Mouse (Mus musculus) splenic B cell, adult 2 months (primary cell): ENCODE measurements around the gene Ucp2.

Experiments used
- DNase-seq: peaks from one replicate; pipeline ENCODE4 v3.0.0-alpha.2; 2011; ENCODE audit warnings: low read depth, low spot score
- H3K27me3 ChIP-seq: 2 replicates; pipeline ENCODE4 v1.6.1; 2012; ENCODE audit warnings: mild to moderate bottlenecking, low read length, moderate library complexity, mixed read lengths; ENCODE audit not compliant: control insufficient read depth, poor library complexity, insufficient read depth, severe bottlenecking
- H3K36me3 ChIP-seq: 2 replicates; pipeline ENCODE4 v1.6.1; 2012; ENCODE audit warnings: mild to moderate bottlenecking, low read length, moderate library complexity, mixed read lengths; ENCODE audit not compliant: control insufficient read depth, poor library complexity, insufficient read depth, severe bottlenecking

Ucp2 gene

DNA sequence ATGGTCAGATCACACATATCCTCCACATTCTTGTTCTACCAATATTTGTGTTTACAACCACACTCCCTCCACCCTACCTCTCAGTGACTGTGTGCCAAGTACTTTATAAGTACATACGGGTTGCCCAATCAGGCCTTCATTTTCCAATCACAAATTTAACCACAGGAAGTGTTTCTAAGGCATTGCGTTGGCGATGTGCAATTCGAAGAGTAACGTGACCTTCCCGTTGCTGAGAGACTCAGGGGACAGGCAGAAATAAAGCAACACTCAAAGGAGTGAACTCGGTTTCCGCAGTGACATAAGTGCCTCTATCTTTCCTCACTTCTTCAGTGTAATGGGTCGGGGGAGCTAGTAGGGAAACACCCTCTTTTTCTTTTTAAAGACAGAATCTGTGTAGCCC is 46.4 kb downstream of the Ucp2 start:
- no peak for DNase-seq
- H3K36me3 ChIP-seq, result no peaks in the 10 kb centered on the region
- H3K27me3 ChIP-seq, result no peaks in the 10 kb centered on the region

DNA sequence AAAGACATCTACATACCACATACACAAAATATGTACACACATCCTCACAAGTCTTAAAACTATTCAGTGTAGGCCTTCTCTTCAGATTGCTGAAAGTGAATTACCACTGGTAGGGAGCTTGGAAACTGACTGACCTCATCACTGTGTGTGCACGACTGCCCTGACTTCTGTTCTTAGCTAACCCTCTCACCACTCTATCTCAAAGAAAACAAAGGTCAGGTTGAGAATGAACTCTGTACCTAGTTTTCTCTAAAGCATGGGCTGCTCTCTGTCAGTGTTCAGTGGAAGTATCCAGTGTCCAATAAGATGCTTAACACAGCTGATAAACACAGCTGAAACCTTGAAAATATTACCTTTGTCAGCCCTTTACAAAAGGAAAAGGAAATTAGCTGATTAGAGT is 51.3 kb downstream of the Ucp2 start:
- H3K36me3 ChIP-seq, result no peaks in the 10 kb centered on the region
- no peak for DNase-seq
- H3K27me3 ChIP-seq, result no peaks in the 10 kb centered on the region

DNA sequence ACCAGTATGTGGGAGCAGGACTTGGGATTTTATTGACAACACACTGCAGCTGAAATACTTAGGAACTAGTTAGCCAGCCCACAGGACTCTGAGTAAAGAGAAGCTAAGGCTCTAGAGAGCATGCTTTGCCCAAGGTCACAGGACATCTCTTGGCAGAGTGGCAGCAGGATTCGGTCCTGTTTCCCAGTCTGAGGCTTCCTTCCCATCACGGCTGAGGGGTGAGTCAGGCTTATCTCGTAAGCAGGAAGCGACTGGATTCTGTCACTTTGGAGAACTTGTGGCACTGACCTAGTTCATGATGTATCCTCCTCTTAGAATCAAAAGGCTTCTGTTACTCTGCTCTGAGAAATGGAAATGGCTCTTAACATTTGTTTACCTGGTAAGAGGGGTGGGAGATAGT is 54.5 kb downstream of the Ucp2 start:
- H3K36me3 ChIP-seq, result no peaks in the 10 kb centered on the region
- H3K27me3 ChIP-seq, result no peaks in the 10 kb centered on the region
- DNase-seq, result no peak

DNA sequence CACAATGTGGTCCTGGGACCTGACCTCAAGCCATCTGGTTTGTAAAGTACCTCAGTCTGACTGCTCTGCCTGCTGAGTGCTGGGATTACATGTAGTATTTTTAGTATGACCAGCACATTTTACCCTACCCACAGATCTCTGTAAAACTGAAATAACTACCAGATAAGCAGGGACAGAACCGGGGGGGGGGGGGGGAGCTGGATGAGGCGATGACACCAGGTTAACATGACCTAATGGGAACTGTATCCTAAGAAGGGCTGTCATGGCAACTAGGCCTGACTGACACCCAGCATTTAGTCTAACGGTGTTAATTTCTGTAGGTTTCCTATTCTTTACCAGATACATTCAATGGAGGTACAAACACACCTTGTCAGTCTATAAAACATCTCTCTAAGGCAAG is 56.7 kb downstream of the Ucp2 start:
- Histone ChIP-seq H3K27me3 (no peaks in the 10 kb centered on the region), H3K36me3 (no peaks in the 10 kb centered on the region)
- DNase-seq, result no peak

DNA sequence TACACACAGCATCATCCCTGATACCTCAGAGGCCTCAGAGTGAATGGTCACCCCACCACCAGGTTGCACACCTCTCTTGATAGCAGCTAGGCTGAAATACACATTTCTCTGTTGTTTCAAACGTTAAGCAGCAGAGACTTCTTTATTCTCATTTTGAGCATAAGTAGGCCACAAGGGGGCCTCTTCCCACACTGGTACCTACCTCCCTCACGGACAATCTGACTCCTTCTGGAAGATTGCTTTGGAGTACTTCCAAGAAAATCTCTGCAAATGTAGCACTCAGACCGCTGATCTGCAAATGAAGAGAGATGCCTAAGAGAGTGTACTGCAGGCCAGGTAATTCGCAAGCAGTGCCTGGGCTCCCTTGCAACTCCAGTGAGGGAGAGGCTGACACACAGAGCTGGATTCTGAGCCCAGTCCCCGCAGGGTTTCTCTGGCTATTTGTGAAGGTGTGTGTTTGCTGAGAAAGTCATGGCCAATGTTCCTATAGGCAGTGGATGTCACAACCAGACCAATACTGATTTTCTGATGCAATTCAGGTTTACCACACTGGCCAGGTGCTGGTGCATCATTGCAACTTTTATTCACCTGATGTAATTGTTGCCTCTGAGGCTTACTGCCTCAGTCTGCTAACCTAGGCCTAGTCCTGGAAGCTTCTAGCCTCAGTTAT is 57.3 kb downstream of the Ucp2 start:
- DNase-seq, result peak; percentile 8
- no peaks in the 10 kb centered on the region for H3K36me3 ChIP-seq
- no peaks in the 10 kb centered on the region for H3K27me3 ChIP-seq
